Comparison of ENCODE assay signal across 8 mouse cellular contexts in the genomic region with DNA sequence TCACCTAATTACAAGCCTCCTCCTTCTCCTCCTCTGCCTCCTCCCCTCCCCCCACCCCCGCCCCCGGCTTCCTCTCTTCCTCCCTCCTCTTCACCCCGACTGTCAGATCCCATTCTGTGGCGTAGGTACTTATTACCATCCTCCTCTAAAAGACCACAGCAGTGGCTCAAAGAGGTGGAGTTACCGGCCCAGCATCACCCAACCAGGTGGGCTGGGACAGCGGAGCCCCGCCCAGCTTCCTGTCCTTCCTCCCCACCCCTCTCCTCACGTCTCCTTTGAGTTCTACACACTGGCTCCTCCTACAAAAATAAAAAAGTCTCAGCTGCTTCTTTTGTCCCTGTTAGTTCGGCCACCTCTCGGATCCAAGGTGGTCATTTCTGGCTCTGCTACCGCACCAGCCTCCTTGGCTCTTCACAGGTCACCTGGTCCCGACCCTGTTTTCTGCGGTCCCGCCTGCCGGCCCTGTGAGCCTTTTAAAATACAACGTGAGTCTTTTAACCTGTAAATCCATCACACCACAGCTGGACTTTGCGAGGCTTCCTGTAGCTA. TPM values are rescaled to one million over a fixed set of nuclear protein-coding genes. Genes with fewer than 3 reads are reported as not detected.
A peak's percentile ranks its signal among the peaks of the same experiment; 100 is the strongest.
DNase-seq lines count a peak whose midpoint lies in the region; ATAC-seq and TF ChIP-seq lines count a peak whose summit lies in the region.

No protein-coding gene starts in this region.

- H3K4me3 ChIP-seq in lung, adult 2 months (replicated peaks; ENCODE audit: extremely low read depth, low read depth, low read length), result no peak overlapping the region
- peak overlapping the region; percentile 36 for H3K4me3 ChIP-seq in forebrain, embryonic 10.5 days
- peak overlapping the region; percentile 42 for H3K4me3 ChIP-seq in kidney, embryonic 15.5 days (replicated peaks)
- no peak overlapping the region for H3K4me3 ChIP-seq in midbrain, embryonic 11.5 days (ENCODE audit: low read depth, low read length)

- 0 out of 2 replicates have a peak, but pooled peaks cover 2% of the 10 kb centered on the region for H3K4me1 ChIP-seq in lung, adult 2 months (ENCODE audit: control insufficient read depth, insufficient read depth, low read length)
- H3K4me1 ChIP-seq in forebrain, embryonic 10.5 days, result peaks cover 50% of the 10 kb centered on the region
- H3K4me1 ChIP-seq in kidney, embryonic 15.5 days, result peaks cover 48% of the 10 kb centered on the region
- H3K4me1 ChIP-seq in midbrain, embryonic 11.5 days (ENCODE audit: control insufficient read depth, insufficient read depth, low read length), result peaks cover 5% of the 10 kb centered on the region

- DNase-seq in lung, adult 18-20 months, result peak; percentile 51 to 59
- no peak for DNase-seq in lung, adult 2 months
- DNase-seq in forebrain, embryonic 10.5 days (ENCODE audit: extremely low spot score, low spot score), result no peak
- no peak for DNase-seq in midbrain, embryonic 11.5 days (ENCODE audit: low spot score, missing footprints)
- DNase-seq in yolk sac, embryonic 10.5 days (ENCODE audit: low spot score), result peak; percentile 68
- no peak for DNase-seq in cerebellum, postnatal 14 days
- no peak for DNase-seq in frontal cortex, adult 2 months (ENCODE audit: extremely low spot score in 1 of 2, low spot score in 1 of 2)

- H3K27me3 ChIP-seq in forebrain, embryonic 10.5 days (ENCODE audit: poor library complexity, severe bottlenecking), result peaks cover 77% of the 10 kb centered on the region
- H3K27me3 ChIP-seq in kidney, embryonic 15.5 days, result peaks cover 14% of the 10 kb centered on the region
- peaks cover 11% of the 10 kb centered on the region for H3K27me3 ChIP-seq in midbrain, embryonic 11.5 days (ENCODE audit: control insufficient read depth, insufficient read depth, low read length)

- TF ChIP-seq POLR2A in lung, adult 2 months (IDR thresholded peaks at IDR 0.05; ENCODE audit: borderline replicate concordance, extremely low read depth, low read depth, low read length), result no peak

- peak overlapping the region; percentile 61 for H3K4me2 ChIP-seq in kidney, embryonic 15.5 days
- peak overlapping the region; percentile 13; the same call in 1 of the 2 replicates for H3K4me2 ChIP-seq in midbrain, embryonic 11.5 days

- H3K9ac ChIP-seq in kidney, embryonic 15.5 days, result peak overlapping the region; percentile 27; the same call in 1 of the 2 replicates
- no peak overlapping the region for H3K9ac ChIP-seq in midbrain, embryonic 11.5 days (ENCODE audit: low read length)

- no peaks in the 10 kb centered on the region for H3K36me3 ChIP-seq in forebrain, embryonic 10.5 days (replicated peaks)
- no peaks in the 10 kb centered on the region for H3K36me3 ChIP-seq in kidney, embryonic 15.5 days
- no peaks in the 10 kb centered on the region for H3K36me3 ChIP-seq in midbrain, embryonic 11.5 days (ENCODE audit: control insufficient read depth, insufficient read depth, low read length)

- ATAC-seq in kidney, embryonic 15.5 days (replicated peaks; ENCODE audit: low FRiP score), result peak; percentile 83
- no peak for ATAC-seq in midbrain, embryonic 11.5 days (ENCODE audit: low FRiP score)

- peak overlapping the region; percentile 51 for H3K27ac ChIP-seq in forebrain, embryonic 10.5 days
- peak overlapping the region; percentile 89 for H3K27ac ChIP-seq in kidney, embryonic 15.5 days
- no peak overlapping the region for H3K27ac ChIP-seq in midbrain, embryonic 11.5 days (ENCODE audit: low read depth, low read length)

- TF ChIP-seq CTCF in lung, adult 2 months (IDR thresholded peaks at IDR 0.05; ENCODE audit: insufficient read depth, low read length), result no peak

- no peaks in the 10 kb centered on the region for H3K9me3 ChIP-seq in forebrain, embryonic 10.5 days
- no peaks in the 10 kb centered on the region for H3K9me3 ChIP-seq in kidney, embryonic 15.5 days (replicated peaks)
- H3K9me3 ChIP-seq in midbrain, embryonic 11.5 days (ENCODE audit: control insufficient read depth, low read length), result no peaks in the 10 kb centered on the region

- 9% methylated on average over 17 of the region's 17 CpGs for WGBS in lung, adult 2 months
- 6% methylated on average over 17 of the region's 17 CpGs for WGBS in forebrain, embryonic 10.5 days
- under 1% methylated on average over 16 of the region's 17 CpGs for WGBS in kidney, embryonic 15.5 days
- 7% methylated on average over 17 of the region's 17 CpGs for WGBS in midbrain, embryonic 11.5 days

RNA-seq across cellular contexts. Expression of gene Fndc5, which starts 6.0 kb away (rescaled TPM):
- polyA plus RNA-seq in lung, adult 2 months (2012; rRNA removed), result 4.5 and 5.5 TPM in 2 replicates
- polyA plus RNA-seq in forebrain, embryonic 10.5 days (2016; fragmentation: Nextera tagmentation; extraction: Ambion mirVana), result 0.56 and 0.93 TPM in 2 replicates
- polyA plus RNA-seq in kidney, embryonic 15.5 days (2015; fragmentation: Nextera tagmentation; extraction: Ambion mirVana), result 5.1 and 5.5 TPM in 2 replicates
- 0.95 and 1.5 TPM in 2 replicates for polyA plus RNA-seq in midbrain, embryonic 11.5 days (2014; fragmentation: Nextera tagmentation; extraction: Ambion mirVana)
- polyA plus RNA-seq in frontal cortex, adult 2 months (2012; rRNA removed), result 82.9 and 90.1 TPM in 2 replicates

RNA-seq across cellular contexts. Expression of gene Hpca, which starts 9.0 kb away (rescaled TPM):
- 0.23 TPM in 1 of 2 replicates, not detected in the other for polyA plus RNA-seq in lung, adult 2 months (2012; rRNA removed)
- 0.18 and 0.43 TPM in 2 replicates for polyA plus RNA-seq in forebrain, embryonic 10.5 days (2016; fragmentation: Nextera tagmentation; extraction: Ambion mirVana)
- polyA plus RNA-seq in kidney, embryonic 15.5 days (2015; fragmentation: Nextera tagmentation; extraction: Ambion mirVana), result 2.0 and 2.8 TPM in 2 replicates
- 2.0 and 2.3 TPM in 2 replicates for polyA plus RNA-seq in midbrain, embryonic 11.5 days (2014; fragmentation: Nextera tagmentation; extraction: Ambion mirVana)
- polyA plus RNA-seq in frontal cortex, adult 2 months (2012; rRNA removed), result 560 and 728 TPM in 2 replicates

RNA-seq across cellular contexts. Expression of gene Tmem54, which starts 25.5 kb away (rescaled TPM):
- 5.8 and 39.0 TPM in 2 replicates for polyA plus RNA-seq in lung, adult 2 months (2012; rRNA removed)
- polyA plus RNA-seq in forebrain, embryonic 10.5 days (2016; fragmentation: Nextera tagmentation; extraction: Ambion mirVana), result 3.3 and 4.6 TPM in 2 replicates
- 9.2 TPM in 2 replicates for polyA plus RNA-seq in kidney, embryonic 15.5 days (2015; fragmentation: Nextera tagmentation; extraction: Ambion mirVana)
- polyA plus RNA-seq in midbrain, embryonic 11.5 days (2014; fragmentation: Nextera tagmentation; extraction: Ambion mirVana), result 0.20 and 0.43 TPM in 2 replicates
- 0.32 TPM in 1 of 2 replicates, not detected in the other for polyA plus RNA-seq in frontal cortex, adult 2 months (2012; rRNA removed)

RNA-seq across cellular contexts. Expression of gene S100pbp, which starts 58.7 kb away (rescaled TPM):
- 8.5 and 10.5 TPM in 2 replicates for polyA plus RNA-seq in lung, adult 2 months (2012; rRNA removed)
- 29.4 and 29.7 TPM in 2 replicates for polyA plus RNA-seq in forebrain, embryonic 10.5 days (2016; fragmentation: Nextera tagmentation; extraction: Ambion mirVana)
- polyA plus RNA-seq in kidney, embryonic 15.5 days (2015; fragmentation: Nextera tagmentation; extraction: Ambion mirVana), result 24.3 and 25.9 TPM in 2 replicates
- 20.0 and 26.9 TPM in 2 replicates for polyA plus RNA-seq in midbrain, embryonic 11.5 days (2014; fragmentation: Nextera tagmentation; extraction: Ambion mirVana)
- 28.0 and 31.5 TPM in 2 replicates for polyA plus RNA-seq in frontal cortex, adult 2 months (2012; rRNA removed)

RNA-seq across cellular contexts. Expression of gene Yars, which starts 58.7 kb away (rescaled TPM):
- polyA plus RNA-seq in lung, adult 2 months (2012; rRNA removed), result 9.0 and 15.4 TPM in 2 replicates
- 109 and 120 TPM in 2 replicates for polyA plus RNA-seq in forebrain, embryonic 10.5 days (2016; fragmentation: Nextera tagmentation; extraction: Ambion mirVana)
- 81.3 and 87.4 TPM in 2 replicates for polyA plus RNA-seq in kidney, embryonic 15.5 days (2015; fragmentation: Nextera tagmentation; extraction: Ambion mirVana)
- polyA plus RNA-seq in midbrain, embryonic 11.5 days (2014; fragmentation: Nextera tagmentation; extraction: Ambion mirVana), result 105 and 106 TPM in 2 replicates
- 72.0 and 72.5 TPM in 2 replicates for polyA plus RNA-seq in frontal cortex, adult 2 months (2012; rRNA removed)

Comparison
In these comparisons a context has a peak if more than half of its experiments do, and no peak if none do; other contexts are left out.
1. DNase-seq: peak in lung, adult 18-20 months (2 of 2) and yolk sac, embryonic 10.5 days (single experiment); none in lung, adult 2 months (single experiment), forebrain, embryonic 10.5 days (single experiment), midbrain, embryonic 11.5 days (single experiment), cerebellum, postnatal 14 days (0 of 2) and frontal cortex, adult 2 months (0 of 2).
2. H3K4me3 ChIP-seq: peak in forebrain, embryonic 10.5 days (single experiment) and kidney, embryonic 15.5 days (single experiment); none in lung, adult 2 months (single experiment) and midbrain, embryonic 11.5 days (single experiment).
3. RNA of gene Fndc5, which starts 6.0 kb away (polyA plus RNA-seq): 82.9 to 90.1 TPM in frontal cortex, adult 2 months; 4.5 to 5.5 TPM in lung, adult 2 months, 5.1 to 5.5 TPM in kidney, embryonic 15.5 days, 0.95 to 1.5 TPM in midbrain, embryonic 11.5 days and 0.56 to 0.93 TPM in forebrain, embryonic 10.5 days; every median in the first group is over 10 times any median in the second.
4. RNA of gene Hpca, which starts 9.0 kb away (polyA plus RNA-seq): 560 to 728 TPM in frontal cortex, adult 2 months; 2.0 to 2.8 TPM in kidney, embryonic 15.5 days, 2.0 to 2.3 TPM in midbrain, embryonic 11.5 days, 0.18 to 0.43 TPM in forebrain, embryonic 10.5 days and 0.23 TPM in lung, adult 2 months; every median in the first group is over 100 times any median in the second.